Mouse (Mus musculus) urinary bladder, postnatal 0 days (tissue): ENCODE measurements around the gene Gm14744. TPM values are rescaled to one million over a fixed set of nuclear protein-coding genes. Genes with fewer than 3 reads are reported as not detected.

Experiments used
- polyA plus RNA-seq: library from polyadenylated mRNA; unstranded; fragments of >200 nt; fragmentation: Nextera tagmentation; extraction: Ambion mirVana; gene quantifications from 2 replicates; pipeline ENCODE4 v1.2.1, GENCODE M21; 2015

Gene Gm14744
- polyA plus RNA-seq, result not detected in 2 replicates

DNA sequence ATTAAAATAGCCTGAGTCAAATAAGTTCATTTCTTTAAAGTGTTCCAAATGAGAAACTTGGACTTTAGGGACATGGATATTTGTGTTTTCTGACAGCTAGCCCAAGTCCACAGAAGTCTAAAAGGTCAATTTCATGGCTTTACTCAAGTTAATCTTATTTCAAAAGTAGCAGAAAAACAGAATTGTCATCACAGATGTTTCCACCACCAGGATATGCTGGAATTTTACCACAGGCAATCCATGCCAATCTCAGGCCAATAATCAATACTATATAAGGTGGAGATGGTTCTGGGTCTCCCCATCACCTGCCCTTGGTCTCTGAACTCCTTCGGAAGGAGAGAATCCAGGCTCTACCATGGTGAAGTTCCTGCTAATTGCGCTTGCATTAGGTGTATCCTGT is at the start of gene Gm14744:
Gene Gm14744 (plus strand): TSS at position 301 of the 400 bp plus-strand sequence.

DNA sequence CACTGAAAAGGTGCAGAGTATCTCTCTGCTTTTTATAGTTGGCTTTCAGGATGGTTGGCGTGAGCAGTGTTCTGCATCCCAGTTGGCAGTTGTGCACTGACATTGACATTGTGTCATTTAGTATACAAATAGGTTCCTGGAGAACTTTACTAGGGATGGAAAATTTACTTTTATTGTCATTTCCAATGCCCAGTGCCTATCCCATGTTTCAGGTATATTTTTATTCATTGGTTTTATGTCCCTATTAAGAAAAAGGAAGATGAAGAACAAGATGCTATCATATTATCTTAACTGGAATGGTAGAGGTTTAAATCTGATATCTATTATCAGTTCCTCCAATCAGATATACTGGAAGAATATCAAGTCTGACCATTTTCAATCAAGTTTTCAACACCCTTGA is 11.0 kb upstream of the Gm14744 start, which contains the start of gene Pbsn:
Gene Pbsn (minus strand): TSS at position 101 of the 400 bp plus-strand sequence.

Other genes with a start within 250 kb of the Gm14744 start
- gene Prkx, start 68.5 kb upstream of the Gm14744 start, polyA plus RNA-seq, result 7.5 and 8.2 TPM in 2 replicates
- gene Pbsn, start 11.1 kb upstream of the Gm14744 start, polyA plus RNA-seq, result not detected in 2 replicates
- not detected in 2 replicates for gene 5430402E10Rik, start 60.3 kb downstream of the Gm14744 start, polyA plus RNA-seq
- gene Obp1a, start 226.6 kb downstream of the Gm14744 start, polyA plus RNA-seq, result not detected in 2 replicates